Mouse (Mus musculus) embryonic fibroblast, embryonic 13.5 days (primary cell): ENCODE data around the gene Mgat5. TPM values are rescaled to one million over a fixed set of nuclear protein-coding genes. Genes with fewer than 3 reads are reported as not detected.

Source experiments
- H3K27ac ChIP-seq: 2 replicates; pipeline ENCODE4 v1.5.1; 2012; ENCODE audit warnings: low read length, control low read depth, inconsistent platforms; ENCODE audit not compliant: insufficient read depth
- H3K4me1 ChIP-seq: 2 replicates; pipeline ENCODE4 v1.6.1; 2011; ENCODE audit warnings: low read length; ENCODE audit not compliant: control insufficient read depth, insufficient read depth
- H3K4me3 ChIP-seq: 2 replicates; pipeline ENCODE4 v1.5.1; 2011; ENCODE audit warnings: mild to moderate bottlenecking, control low read depth, low read length; ENCODE audit not compliant: insufficient read depth
- CTCF ChIP-seq: IDR thresholded peaks from 2 replicates; pipeline ENCODE4 v1.5.1; 2011; ENCODE audit warnings: mild to moderate bottlenecking, control low read depth, low read length, moderate library complexity, borderline replicate concordance; ENCODE audit not compliant: insufficient read depth
- POLR2A ChIP-seq: IDR thresholded peaks from 2 replicates; pipeline ENCODE4 v1.6.1; 2011; ENCODE audit warnings: low read depth, mild to moderate bottlenecking, control low read depth, low read length, moderate library complexity
- polyA plus RNA-seq: library from polyadenylated mRNA; stranded (reverse); fragments of >200 nt; gene quantifications from 2 replicates; pipeline ENCODE4 v1.2.4, GENCODE M21; 2011; ENCODE audit warnings: low read depth; ENCODE audit not compliant: missing spikeins, insufficient read length

Mgat5 gene
- polyA plus RNA-seq, 1 experiment, result 13.3 TPM

DNA sequence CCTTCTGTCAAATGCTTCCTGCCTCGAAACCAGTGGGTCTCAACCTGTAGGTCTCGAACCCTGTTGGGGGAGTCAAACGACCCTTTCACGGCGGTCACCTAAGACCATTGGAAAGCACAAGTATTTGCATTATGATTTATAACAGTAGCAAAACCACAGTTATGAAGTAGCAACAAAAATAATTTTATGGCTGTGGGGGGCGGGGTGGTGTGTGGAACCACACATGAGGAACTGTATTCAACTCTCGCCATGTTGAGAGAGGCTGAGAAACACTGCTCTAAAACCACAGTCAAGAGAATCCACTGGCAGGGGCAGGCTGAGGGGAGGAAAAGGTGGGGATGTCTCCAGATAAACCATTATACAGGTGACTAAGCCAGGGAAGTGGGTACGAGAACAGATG is 308.3 kb downstream of the Mgat5 start:
- no peaks in the 10 kb centered on the region for H3K4me1 ChIP-seq
- TF ChIP-seq POLR2A (no peak), CTCF (no peak)
- no peak overlapping the region for H3K27ac ChIP-seq
- no peak overlapping the region for H3K4me3 ChIP-seq

DNA sequence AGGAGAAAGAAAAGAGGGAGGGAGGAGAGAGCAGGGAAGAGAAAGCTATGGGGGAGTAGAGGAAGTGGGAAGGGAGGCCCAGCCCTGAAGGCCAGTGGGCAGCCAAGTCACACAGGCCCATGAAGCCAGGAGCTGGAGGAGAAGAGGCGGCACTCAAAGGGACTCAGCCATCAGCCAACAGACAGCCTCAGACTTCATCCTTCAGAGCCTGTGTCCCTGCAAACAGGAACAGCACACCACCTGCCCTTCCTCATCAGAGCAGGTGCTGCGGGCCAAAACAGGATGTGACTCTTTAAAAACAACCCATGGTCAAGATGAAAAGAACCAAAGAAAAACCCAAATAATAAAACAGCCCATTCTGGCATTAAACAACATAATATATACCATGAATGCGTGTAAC is 308.8 kb downstream of the Mgat5 start:
- no peak overlapping the region for H3K27ac ChIP-seq
- H3K4me3 ChIP-seq, result no peak overlapping the region
- H3K4me1 ChIP-seq, result no peaks in the 10 kb centered on the region
- no peak for TF ChIP-seq POLR2A

DNA sequence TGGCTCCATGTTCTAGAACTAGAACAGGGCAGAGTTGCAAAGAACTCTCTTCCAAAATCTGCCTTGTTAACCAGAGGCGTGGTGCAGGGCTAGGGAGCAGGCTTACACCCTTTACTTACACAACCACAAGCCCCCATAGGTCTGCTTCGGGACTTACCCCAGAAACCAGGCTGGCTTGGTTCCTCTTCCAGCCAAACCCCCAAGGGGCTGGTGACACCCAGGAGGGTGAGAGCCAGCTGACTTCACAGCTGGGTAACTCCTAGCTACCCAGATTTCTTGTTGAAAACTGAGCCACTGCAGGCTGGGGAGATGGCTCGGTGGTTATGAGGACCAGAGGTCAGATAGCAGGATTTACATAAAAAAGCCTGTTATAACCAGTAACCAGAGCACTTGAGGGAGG is 309.7 kb downstream of the Mgat5 start:
- no peak overlapping the region for H3K4me3 ChIP-seq
- TF ChIP-seq CTCF (no peak), POLR2A (no peak)
- H3K27ac ChIP-seq, result no peak overlapping the region
- no peaks in the 10 kb centered on the region for H3K4me1 ChIP-seq

DNA sequence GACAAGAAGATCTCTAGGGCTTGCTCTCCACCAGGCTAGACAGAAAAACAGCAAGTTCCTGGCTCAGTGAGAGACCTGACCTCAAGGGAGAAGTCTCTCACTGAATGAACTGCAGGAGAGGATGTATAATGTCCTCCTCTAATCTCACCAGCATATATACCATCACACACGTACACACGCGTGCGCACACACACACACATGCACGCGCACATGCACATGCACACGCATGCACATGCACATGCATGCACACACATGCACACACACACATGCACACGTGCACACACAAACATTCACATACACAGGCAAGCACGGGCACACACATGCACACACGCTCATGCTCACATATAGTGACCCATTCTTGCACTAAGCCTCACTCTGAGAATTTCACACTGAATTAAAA is 310.1 kb downstream of the Mgat5 start:
- H3K4me1 ChIP-seq, result no peaks in the 10 kb centered on the region
- no peak overlapping the region for H3K27ac ChIP-seq
- TF ChIP-seq CTCF, result no peak
- TF ChIP-seq POLR2A, result no peak
- no peak overlapping the region for H3K4me3 ChIP-seq

DNA sequence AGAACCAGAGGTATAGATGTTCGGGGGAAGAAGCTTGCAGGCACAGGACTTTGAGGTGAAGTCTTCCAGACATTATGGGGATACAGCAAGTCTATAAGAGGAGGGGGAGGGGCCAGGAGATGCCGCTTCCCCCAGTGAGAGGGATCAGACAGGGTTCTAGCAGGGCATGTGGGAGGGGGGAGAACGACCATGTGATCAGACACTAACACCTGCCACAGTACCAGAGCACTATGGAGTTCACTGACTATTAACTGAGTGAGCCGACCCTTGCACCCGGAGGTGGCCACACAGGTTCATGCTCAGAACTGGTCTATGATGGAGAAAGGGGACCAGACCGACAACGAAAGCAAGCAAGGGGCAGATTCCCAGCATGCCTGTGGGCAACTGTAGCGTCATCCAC is 318.5 kb downstream of the Mgat5 start:
- TF ChIP-seq POLR2A, result no peak
- Histone ChIP-seq H3K4me3 (no peak overlapping the region), H3K27ac (no peak overlapping the region), H3K4me1 (no peaks in the 10 kb centered on the region)

DNA sequence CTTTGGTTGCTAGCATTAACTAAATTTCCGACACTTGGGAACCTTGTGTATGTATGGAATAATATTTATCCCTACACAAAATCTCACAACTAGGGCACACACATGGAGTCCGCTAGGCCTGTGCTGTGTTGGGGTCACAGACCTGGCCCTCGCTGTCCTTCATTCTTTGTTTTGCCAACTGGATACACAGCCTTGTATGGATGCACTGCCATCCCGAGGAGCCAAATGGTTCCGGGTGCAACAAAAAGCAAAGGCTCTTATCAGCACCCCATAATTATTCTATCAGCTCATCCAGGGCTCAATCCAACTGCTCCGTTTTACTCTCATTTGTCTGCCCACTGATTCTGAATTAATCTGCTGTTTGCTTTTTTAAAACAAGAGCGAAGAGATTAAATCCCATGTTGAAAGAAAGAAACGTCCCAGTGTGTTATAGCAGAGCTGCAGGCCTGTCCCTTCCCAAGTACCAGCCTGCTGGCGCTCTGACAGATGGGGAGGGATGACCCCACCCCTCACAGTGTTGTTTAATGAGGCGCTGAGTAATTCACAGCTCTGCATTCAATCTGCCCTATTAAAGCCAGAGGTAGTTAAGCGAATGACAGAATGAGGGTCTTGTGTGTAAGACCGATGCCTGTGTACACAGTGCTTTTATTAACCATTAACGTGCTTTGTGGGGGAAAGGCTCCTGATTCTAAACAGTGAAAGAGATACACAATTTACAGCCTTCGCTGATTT is 326.2 kb downstream of the Mgat5 start:
- Histone ChIP-seq H3K27ac (no peak overlapping the region), H3K4me1 (no peaks in the 10 kb centered on the region), H3K4me3 (no peak overlapping the region)
- TF ChIP-seq CTCF (no peak), POLR2A (no peak)

DNA sequence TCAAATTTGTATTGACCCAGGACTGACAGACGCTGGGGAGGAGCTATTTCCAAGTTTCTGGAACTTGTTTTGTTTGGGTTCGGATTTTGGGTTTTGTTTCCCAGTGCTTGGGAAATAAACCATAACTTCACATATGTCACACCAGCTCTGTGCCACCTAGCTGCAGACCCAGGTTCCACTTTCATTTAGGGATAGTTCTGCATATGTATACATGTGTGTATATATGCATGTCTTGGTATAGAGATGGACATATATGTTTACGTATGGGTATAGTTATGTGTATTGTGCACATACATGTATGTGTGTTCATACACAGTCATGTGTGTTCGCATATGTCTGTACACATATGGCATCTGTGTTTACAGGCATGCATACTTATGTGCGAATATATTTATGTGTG is 326.9 kb downstream of the Mgat5 start:
- H3K4me1 ChIP-seq, result no peaks in the 10 kb centered on the region
- TF ChIP-seq CTCF (no peak), POLR2A (no peak)
- no peak overlapping the region for H3K4me3 ChIP-seq
- H3K27ac ChIP-seq, result no peak overlapping the region

DNA sequence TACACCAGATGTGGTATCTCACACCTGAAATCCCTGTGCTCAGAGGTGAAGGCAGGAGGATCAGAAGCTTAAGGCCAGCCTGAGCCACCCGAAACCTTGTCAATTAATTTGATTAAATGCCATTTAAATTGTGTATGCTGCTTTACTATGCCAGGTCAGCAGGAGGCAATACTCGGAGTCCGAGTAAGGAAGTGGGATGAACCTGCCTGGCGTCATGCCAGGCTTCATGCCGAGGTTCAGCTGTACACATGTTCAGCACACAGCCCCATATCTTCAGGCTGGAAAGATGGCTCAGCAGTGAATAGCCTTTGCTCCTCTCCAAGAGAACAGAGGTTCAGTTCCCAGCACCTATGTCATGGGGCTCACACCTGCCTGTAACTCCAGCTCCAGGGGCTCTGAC is 331.6 kb downstream of the Mgat5 start:
- Histone ChIP-seq H3K4me1 (no peaks in the 10 kb centered on the region), H3K4me3 (no peak overlapping the region), H3K27ac (no peak overlapping the region)
- no peak for TF ChIP-seq CTCF
- TF ChIP-seq POLR2A, result no peak

DNA sequence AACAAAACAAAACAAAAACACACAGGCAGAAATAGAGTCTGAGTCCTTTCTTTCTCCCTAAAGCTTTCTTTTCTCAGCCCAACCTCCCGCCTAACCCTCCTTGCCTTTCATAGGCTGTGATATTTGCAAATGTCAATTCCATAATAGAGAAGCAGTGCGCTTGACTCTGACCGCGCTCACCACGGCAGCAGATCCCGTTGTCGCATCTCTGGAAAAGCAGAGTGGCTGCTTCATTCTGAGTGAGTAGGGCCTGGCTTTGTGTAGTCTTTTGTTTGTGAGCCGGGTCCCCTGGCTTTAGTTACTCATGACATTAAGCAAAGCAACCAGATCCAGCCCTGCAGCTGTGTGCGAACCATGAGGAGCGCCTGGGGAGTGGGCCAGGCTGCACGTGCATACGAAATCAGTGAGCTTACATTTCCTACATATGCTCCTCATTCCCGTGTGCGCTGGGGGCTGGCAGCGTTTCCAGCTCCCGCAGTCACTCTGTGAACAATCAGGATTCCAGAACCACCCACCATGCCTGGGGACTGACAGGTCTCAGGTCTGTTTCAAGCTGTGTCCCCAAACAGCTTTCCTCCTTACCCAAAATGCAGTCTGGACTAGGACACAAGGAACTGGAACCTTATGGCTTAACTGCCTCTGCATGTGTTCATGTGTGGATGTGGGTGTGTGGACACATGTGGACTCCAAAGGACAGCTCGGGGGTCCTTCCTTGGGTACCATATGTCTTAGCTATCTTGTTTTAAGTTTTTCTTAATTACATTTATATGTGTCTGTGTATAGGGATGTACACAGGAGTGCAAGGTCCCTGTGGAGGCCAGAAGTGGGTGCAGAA is 332.6 kb downstream of the Mgat5 start:
- TF ChIP-seq CTCF (no peak), POLR2A (no peak)
- H3K4me3 ChIP-seq, result no peak overlapping the region
- H3K4me1 ChIP-seq, result no peaks in the 10 kb centered on the region
- no peak overlapping the region for H3K27ac ChIP-seq
